Mouse (Mus musculus) bone marrow macrophage, adult 2 months (primary cell): ENCODE data around the gene Aldh3a1.

ENCODE experiments used
- CTCF ChIP-seq: IDR thresholded peaks from 2 replicates; pipeline ENCODE4 v1.5.1; 2012; ENCODE audit warnings: low read depth, mild to moderate bottlenecking, low read length, moderate library complexity
- POLR2A ChIP-seq: IDR thresholded peaks from 2 replicates; pipeline ENCODE4 v1.6.1; 2012; ENCODE audit warnings: mild to moderate bottlenecking, low read depth, low read length, borderline replicate concordance

DNA sequence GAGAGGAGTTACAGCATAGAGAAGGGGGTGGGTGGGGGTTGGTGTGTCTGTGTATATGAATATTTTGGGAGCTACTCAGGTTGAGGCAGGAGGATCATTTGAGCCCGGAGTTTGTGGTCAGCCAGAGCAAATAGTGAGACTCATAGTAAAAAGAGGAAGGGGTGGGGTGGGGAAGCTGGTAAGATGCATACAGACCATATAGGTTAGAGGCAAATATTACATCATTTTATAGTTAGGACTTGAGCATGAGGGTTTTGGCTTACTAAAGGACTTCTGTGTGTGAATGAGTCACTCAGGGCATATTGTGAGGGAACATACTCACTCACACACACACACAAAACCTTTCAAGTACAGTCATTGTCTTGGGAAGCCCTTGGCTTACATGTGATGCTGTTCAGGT is 31.0 kb upstream of the Aldh3a1 start:
- TF ChIP-seq CTCF (no peak), POLR2A (no peak)
